Mouse (Mus musculus) erythroblast, embryonic 14.5 days (primary cell): ENCODE results near the gene H2-Eb1.

Source experiments
- GATA1 ChIP-seq: IDR thresholded peaks from 2 replicates; pipeline ENCODE4 v1.6.1; 2012; ENCODE audit warnings: low read length, inconsistent platforms, mixed read lengths
- TAL1 ChIP-seq: IDR thresholded peaks from 3 replicates; pipeline ENCODE4 v1.6.1; 2012; ENCODE audit warnings: low read length, inconsistent platforms, mixed read lengths

DNA sequence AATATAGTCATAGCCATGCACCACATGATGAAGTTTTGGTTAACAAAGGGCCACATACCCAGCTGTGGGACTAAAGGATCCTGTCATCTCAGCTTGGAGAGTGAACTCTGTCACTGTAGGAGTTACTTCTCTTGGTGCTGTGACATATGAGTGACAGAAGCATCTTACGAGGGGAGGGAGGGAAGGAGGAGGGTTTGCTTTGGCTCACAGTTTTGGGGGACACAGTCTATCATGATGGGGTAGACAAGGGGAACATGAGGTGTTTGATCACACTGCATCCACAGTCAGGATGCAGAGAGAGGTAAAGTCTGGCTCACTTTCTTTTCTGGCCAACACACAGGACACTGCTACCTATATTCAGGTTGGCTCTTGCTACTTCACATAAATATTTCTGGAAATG lies 23.8 kb upstream of the H2-Eb1 start:
- TF ChIP-seq GATA1 (no peak), TAL1 (no peak)
